Mouse (Mus musculus): ENCODE data around the gene Adprhl1. TPM values are rescaled to one million over a fixed set of nuclear protein-coding genes. Genes with fewer than 3 reads are reported as not detected.

The Adprhl1 gene
- polyA plus RNA-seq, 1 experiment = not detected

DNA sequence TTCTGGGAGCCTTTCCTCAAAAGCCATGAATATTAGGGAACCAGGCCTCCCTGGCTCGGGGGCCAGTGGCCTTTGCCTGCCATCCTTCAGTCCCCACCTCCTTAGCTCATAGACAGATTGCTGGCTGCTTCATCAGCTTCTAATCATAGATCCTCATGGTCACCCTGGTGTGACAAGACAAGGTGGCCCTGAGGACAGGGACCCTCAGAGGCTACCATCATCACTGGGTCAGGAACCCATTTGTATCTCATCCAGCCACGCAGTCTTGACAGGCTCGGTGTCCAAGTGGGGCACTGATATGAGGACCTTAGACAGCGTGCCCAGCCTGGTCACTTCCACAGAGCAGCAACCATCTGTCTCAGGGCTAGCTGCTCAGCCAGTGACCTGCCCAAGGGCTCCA lies 23.5 kb downstream of the Adprhl1 start:
- H3K36me3 ChIP-seq (ENCODE audit: control insufficient read depth, insufficient read depth, low read length) = no peaks in the 10 kb centered on the region
- TF ChIP-seq POLR2A (IDR thresholded peaks at IDR 0.05; ENCODE audit: control insufficient read depth, low read depth, low read length) (no peak), CTCF (IDR thresholded peaks at IDR 0.05; ENCODE audit: control insufficient read depth, insufficient read depth, insufficient replicate concordance, low read depth, low read length) (no peak)
- H3K27me3 ChIP-seq (ENCODE audit: control insufficient read depth, insufficient read depth, low read length) = no peaks in the 10 kb centered on the region
- H3K4me3 ChIP-seq (ENCODE audit: control insufficient read depth, low read depth, low read length) = no peak overlapping the region
- H3K27ac ChIP-seq (ENCODE audit: control insufficient read depth, insufficient read depth, low read depth, low read length) = no peak overlapping the region
- no peaks in the 10 kb centered on the region for H3K4me1 ChIP-seq (ENCODE audit: control insufficient read depth, insufficient read depth, low read length)

DNA sequence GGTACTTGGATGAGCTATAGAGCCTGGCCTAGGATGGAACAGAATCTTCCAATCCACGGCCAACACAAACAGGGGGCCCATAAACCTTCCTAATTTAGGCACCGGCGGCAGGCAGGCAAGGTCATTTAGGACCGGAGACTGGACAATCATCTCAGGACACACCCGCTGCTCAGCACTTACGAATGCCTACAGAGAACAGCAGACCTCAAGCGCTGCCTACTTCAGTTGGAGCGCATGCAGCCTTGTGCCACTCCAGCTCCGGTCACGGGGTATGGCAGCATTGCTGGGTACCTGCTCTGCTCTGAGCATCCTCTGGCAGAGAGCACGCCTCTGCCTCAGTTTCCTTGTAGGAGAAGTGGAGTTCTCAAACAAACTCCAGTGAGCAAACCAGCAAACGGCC lies 24.2 kb downstream of the Adprhl1 start:
- TF ChIP-seq POLR2A (IDR thresholded peaks at IDR 0.05; ENCODE audit: control insufficient read depth, low read depth, low read length) (no peak), CTCF (IDR thresholded peaks at IDR 0.05; ENCODE audit: control insufficient read depth, insufficient read depth, insufficient replicate concordance, low read depth, low read length) (no peak)
- Histone ChIP-seq H3K36me3 (ENCODE audit: control insufficient read depth, insufficient read depth, low read length) (no peaks in the 10 kb centered on the region), H3K4me3 (ENCODE audit: control insufficient read depth, low read depth, low read length) (no peak overlapping the region), H3K27ac (ENCODE audit: control insufficient read depth, insufficient read depth, low read depth, low read length) (no peak overlapping the region), H3K4me1 (ENCODE audit: control insufficient read depth, insufficient read depth, low read length) (no peaks in the 10 kb centered on the region), H3K27me3 (ENCODE audit: control insufficient read depth, insufficient read depth, low read length) (no peaks in the 10 kb centered on the region)

DNA sequence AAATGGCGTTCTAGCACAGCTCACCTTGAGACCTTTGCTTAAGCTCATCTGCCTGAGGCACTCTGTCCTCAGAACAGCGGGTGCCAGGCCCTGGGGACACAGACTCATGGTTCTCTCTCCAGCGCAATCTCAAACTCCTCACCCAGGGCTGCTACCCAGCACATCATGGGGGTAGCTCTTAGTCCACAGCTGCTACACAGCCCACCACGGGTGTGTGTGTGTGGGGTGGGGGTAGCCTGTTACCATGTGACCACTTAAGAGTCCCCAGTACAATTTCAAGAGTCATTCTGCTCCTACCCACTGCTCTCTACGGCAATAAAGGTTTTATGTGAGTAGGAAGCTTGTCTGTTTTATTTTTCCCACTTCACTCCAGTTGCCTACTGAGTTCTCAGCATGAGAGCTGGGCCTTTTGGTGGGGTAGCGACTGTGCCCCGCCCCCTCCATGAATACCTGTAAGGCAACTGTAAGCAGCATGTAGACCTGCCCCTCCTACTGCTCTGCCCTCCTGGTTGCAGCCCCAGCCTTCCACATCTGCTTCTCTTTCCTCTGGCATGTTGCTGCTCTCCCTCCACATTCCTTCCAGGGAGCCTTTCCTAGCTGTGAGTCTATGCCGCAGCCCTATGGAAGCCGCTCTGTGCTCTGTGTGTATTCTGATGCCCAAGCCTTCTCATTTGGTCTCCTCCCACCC lies 24.9 kb downstream of the Adprhl1 start:
- H3K27me3 ChIP-seq (ENCODE audit: control insufficient read depth, insufficient read depth, low read length) = no peaks in the 10 kb centered on the region
- H3K4me3 ChIP-seq (ENCODE audit: control insufficient read depth, low read depth, low read length) = no peak overlapping the region
- H3K27ac ChIP-seq (ENCODE audit: control insufficient read depth, insufficient read depth, low read depth, low read length) = no peak overlapping the region
- no peaks in the 10 kb centered on the region for H3K4me1 ChIP-seq (ENCODE audit: control insufficient read depth, insufficient read depth, low read length)
- no peaks in the 10 kb centered on the region for H3K36me3 ChIP-seq (ENCODE audit: control insufficient read depth, insufficient read depth, low read length)
- no peak for TF ChIP-seq CTCF (IDR thresholded peaks at IDR 0.05; ENCODE audit: control insufficient read depth, insufficient read depth, insufficient replicate concordance, low read depth, low read length)
- no peak for TF ChIP-seq POLR2A (IDR thresholded peaks at IDR 0.05; ENCODE audit: control insufficient read depth, low read depth, low read length)

DNA sequence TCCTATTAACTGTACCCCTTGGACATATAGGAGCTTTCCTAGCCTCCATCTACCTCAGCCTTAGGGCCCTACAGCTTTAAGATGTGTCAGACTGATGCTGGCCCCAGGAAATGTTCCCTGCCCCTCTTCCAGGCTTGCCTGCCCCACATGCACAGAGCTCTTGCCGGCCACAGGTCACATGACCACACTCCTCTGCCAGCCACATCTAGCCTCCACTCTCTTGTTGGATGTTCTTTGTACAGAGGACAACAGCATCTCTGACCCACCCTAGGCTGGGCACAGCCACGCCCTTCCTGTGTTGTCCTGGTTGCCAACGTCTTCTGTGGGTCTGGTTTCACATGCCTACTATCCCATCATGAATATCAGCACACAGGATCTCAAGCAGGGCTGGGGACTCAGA lies 26.8 kb downstream of the Adprhl1 start:
- no peak for TF ChIP-seq POLR2A (IDR thresholded peaks at IDR 0.05; ENCODE audit: control insufficient read depth, low read depth, low read length)
- H3K27me3 ChIP-seq (ENCODE audit: control insufficient read depth, insufficient read depth, low read length) = no peaks in the 10 kb centered on the region
- no peak overlapping the region for H3K27ac ChIP-seq (ENCODE audit: control insufficient read depth, insufficient read depth, low read depth, low read length)
- H3K36me3 ChIP-seq (ENCODE audit: control insufficient read depth, insufficient read depth, low read length) = no peaks in the 10 kb centered on the region
- H3K4me3 ChIP-seq (ENCODE audit: control insufficient read depth, low read depth, low read length) = no peak overlapping the region
- H3K4me1 ChIP-seq (ENCODE audit: control insufficient read depth, insufficient read depth, low read length) = no peaks in the 10 kb centered on the region

DNA sequence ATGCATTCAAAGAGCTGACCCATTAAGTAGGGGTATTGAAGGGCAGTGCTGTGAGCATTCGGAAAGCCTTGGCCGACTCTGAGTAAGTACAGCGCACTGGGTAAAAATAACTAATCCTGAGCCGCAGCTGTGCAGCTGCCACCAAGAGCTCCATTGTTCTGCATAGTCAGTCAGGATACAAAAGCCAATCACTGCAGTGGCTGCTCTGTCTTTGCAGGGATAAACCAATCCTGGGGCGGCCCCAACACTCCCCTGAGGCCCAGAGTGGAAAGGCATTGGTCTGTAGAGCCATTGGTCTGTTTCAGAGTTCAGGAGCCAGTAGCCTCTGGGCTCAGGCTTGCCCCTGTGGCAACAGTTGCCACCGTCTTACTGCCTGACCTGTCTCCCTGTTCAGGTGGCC lies 27.7 kb downstream of the Adprhl1 start:
- TF ChIP-seq POLR2A (IDR thresholded peaks at IDR 0.05; ENCODE audit: control insufficient read depth, low read depth, low read length) = no peak
- TF ChIP-seq CTCF (IDR thresholded peaks at IDR 0.05; ENCODE audit: control insufficient read depth, insufficient read depth, insufficient replicate concordance, low read depth, low read length) = no peak

DNA sequence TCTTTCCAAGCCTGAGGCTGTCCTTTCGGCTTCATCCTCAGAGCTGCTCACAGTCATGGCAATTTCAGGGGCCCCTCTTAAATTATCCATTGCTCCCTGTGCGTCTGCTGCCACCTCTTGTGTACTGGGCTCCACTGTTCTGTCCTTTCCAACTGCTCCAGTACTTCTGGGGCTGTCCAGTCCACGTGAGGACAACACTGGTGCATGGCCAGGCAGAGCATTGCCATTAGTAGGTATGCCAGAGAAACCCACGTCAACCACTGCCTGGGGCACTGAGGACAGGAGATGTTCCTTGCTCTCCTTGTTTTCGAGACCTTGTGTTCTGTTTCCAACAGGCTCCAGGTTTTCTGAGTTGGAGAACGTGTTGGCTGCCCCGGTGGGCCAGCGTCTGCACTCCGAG lies 29.5 kb downstream of the Adprhl1 start:
- Histone ChIP-seq H3K27me3 (ENCODE audit: control insufficient read depth, insufficient read depth, low read length) (no peaks in the 10 kb centered on the region), H3K4me3 (ENCODE audit: control insufficient read depth, low read depth, low read length) (no peak overlapping the region), H3K4me1 (ENCODE audit: control insufficient read depth, insufficient read depth, low read length) (no peaks in the 10 kb centered on the region), H3K36me3 (ENCODE audit: control insufficient read depth, insufficient read depth, low read length) (no peaks in the 10 kb centered on the region), H3K27ac (ENCODE audit: control insufficient read depth, insufficient read depth, low read depth, low read length) (no peak overlapping the region)
- TF ChIP-seq CTCF (IDR thresholded peaks at IDR 0.05; ENCODE audit: control insufficient read depth, insufficient read depth, insufficient replicate concordance, low read depth, low read length) = no peak
- TF ChIP-seq POLR2A (IDR thresholded peaks at IDR 0.05; ENCODE audit: control insufficient read depth, low read depth, low read length) = no peak

More for the DNA sequence above, 27.7 kb downstream of the Adprhl1 start:
- H3K36me3 ChIP-seq (ENCODE audit: control insufficient read depth, insufficient read depth, low read length) = no peaks in the 10 kb centered on the region
- H3K27ac ChIP-seq (ENCODE audit: control insufficient read depth, insufficient read depth, low read depth, low read length) = no peak overlapping the region
- no peaks in the 10 kb centered on the region for H3K27me3 ChIP-seq (ENCODE audit: control insufficient read depth, insufficient read depth, low read length)
- no peaks in the 10 kb centered on the region for H3K4me1 ChIP-seq (ENCODE audit: control insufficient read depth, insufficient read depth, low read length)
- H3K4me3 ChIP-seq (ENCODE audit: control insufficient read depth, low read depth, low read length) = no peak overlapping the region

DNA sequence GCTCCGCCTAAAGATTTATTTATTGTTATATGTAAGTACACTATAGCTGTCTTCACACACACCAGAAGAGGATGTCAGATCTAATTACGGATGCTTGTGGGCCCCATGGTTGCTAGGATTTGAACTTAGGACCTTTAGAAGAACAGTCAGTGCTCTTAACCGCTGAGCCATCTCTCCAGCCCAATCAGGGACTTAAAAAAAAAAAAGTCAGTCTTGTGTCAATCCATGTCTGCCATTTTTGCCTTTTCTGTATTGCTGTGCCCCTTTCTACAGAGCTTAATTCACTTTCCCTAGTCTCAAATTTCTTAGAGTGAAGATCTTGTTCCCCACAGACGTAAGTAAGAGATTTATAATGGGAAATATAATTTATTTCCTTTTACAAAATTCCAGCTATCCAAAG lies 35.5 kb downstream of the Adprhl1 start:
- Histone ChIP-seq H3K27ac (ENCODE audit: control insufficient read depth, insufficient read depth, low read depth, low read length) (no peak overlapping the region), H3K36me3 (ENCODE audit: control insufficient read depth, insufficient read depth, low read length) (no peaks in the 10 kb centered on the region), H3K4me3 (ENCODE audit: control insufficient read depth, low read depth, low read length) (no peak overlapping the region), H3K27me3 (ENCODE audit: control insufficient read depth, insufficient read depth, low read length) (no peaks in the 10 kb centered on the region), H3K4me1 (ENCODE audit: control insufficient read depth, insufficient read depth, low read length) (peaks cover 3% of the 10 kb centered on the region)
- TF ChIP-seq POLR2A (IDR thresholded peaks at IDR 0.05; ENCODE audit: control insufficient read depth, low read depth, low read length) = no peak
- no peak for TF ChIP-seq CTCF (IDR thresholded peaks at IDR 0.05; ENCODE audit: control insufficient read depth, insufficient read depth, insufficient replicate concordance, low read depth, low read length)

DNA sequence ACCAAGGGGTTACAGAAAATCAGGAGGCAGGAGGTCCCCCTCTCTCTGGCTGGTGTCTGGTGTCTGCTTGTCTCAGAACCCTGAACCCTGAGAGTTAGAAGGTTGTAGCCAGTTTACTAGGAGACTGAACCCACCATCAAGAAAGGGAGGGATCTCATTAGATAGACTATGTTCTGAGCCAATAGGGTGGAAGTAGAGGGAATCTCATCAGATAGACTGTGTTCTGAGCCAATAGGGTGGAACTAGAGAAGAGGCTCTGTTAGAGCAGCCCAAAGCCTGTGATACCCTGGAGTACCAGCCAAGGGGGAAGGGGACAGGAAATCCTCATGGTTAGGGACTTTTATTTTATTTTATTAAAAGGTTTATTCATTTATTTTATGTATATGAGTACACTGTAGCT lies 36.0 kb downstream of the Adprhl1 start:
- Histone ChIP-seq H3K4me1 (ENCODE audit: control insufficient read depth, insufficient read depth, low read length) (peaks cover 7% of the 10 kb centered on the region), H3K27me3 (ENCODE audit: control insufficient read depth, insufficient read depth, low read length) (no peaks in the 10 kb centered on the region), H3K27ac (ENCODE audit: control insufficient read depth, insufficient read depth, low read depth, low read length) (no peak overlapping the region), H3K36me3 (ENCODE audit: control insufficient read depth, insufficient read depth, low read length) (no peaks in the 10 kb centered on the region), H3K4me3 (ENCODE audit: control insufficient read depth, low read depth, low read length) (no peak overlapping the region)
- TF ChIP-seq POLR2A (IDR thresholded peaks at IDR 0.05; ENCODE audit: control insufficient read depth, low read depth, low read length) = no peak
- TF ChIP-seq CTCF (IDR thresholded peaks at IDR 0.05; ENCODE audit: control insufficient read depth, insufficient read depth, insufficient replicate concordance, low read depth, low read length) = no peak
